Mouse (Mus musculus) yolk sac, embryonic 10.5 days (tissue): ENCODE measurements around the gene 4930578C19Rik.
"Not testable (repeated sequence)": the region's sequence is repeated elsewhere in the genome, so short reads cannot be mapped to it uniquely, and the experiment has no call there.

ENCODE experiments used
- DNase-seq: peaks from one replicate; pipeline ENCODE4 v3.0.0-alpha.2; 2017; ENCODE audit warnings: low spot score

4930578C19Rik gene

GRCm38 (mm10) chrX:18461198-18461601, at the start of gene 4930578C19Rik:
TSS of gene 4930578C19Rik (minus strand) at chrX:18461397.
- peak; percentile 2 for DNase-seq

DNA sequence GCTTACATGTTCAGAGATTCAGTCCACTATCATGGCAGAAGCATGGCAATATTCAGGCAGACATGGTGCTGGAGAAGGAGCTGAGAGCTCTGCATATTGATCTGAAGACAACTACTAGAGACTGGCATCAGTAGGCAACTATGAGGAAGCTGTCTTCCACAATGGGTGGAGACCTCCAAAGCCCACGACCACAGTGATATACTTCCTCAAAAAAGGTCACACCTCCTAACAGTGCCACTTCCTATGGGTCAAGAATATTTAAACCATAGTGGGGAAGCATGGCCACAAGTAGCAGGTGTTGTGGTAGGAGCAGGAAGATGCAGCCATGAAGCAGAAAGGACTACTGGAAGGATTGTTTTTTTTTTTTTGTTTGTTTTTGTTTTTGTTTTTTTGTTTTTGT, 6.5 kb upstream of the 4930578C19Rik start:
- no peak for DNase-seq

- no peak for DNase-seq
These were observed 1.7 kb upstream of the 4930578C19Rik start for GRCm38 (mm10) chrX:18462879-18463278.

- DNase-seq, result no peak
These were observed 9.6 kb downstream of the 4930578C19Rik start for GRCm38 (mm10) chrX:18451559-18451958.

DNA sequence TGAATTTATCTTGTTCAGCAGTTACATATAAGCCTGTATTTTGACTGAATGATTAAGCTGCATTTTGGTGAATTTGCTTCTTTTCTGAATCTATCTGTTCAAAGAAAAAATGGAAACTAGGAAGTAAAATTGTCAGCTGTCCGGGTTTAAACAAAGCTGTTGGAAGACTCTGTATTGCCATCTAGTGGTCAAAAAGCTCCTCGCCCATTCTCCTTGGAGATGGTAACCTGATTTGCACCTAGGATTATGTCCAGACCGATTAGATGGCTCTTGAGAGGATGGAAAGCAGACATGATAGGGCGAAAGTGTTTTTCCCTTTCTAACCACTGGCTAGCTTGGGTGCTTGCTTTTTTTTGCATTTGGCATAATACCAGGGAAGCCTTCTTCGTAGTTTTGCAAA, 19.1 kb downstream of the 4930578C19Rik start:
- peak; percentile 4 for DNase-seq

DNA sequence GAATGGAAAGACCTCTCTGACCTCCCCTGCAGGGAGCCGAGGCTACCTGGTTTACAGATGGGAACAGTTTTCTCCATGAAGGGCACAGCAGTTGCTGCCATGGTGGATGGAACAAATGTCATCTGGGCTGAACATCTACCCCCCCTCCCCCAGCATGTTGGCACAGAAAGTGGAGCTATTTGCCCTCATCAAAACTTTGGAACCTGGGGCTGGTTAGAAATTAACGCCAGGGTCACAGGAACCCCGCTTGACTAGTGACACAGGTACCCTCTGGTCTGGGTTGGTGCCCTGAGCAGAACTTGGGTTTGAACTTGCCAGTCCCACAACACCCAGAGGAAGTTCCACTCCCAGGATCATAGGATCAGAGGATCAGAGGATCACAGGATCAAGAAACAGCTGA, 35.7 kb downstream of the 4930578C19Rik start:
- no peak for DNase-seq

DNA sequence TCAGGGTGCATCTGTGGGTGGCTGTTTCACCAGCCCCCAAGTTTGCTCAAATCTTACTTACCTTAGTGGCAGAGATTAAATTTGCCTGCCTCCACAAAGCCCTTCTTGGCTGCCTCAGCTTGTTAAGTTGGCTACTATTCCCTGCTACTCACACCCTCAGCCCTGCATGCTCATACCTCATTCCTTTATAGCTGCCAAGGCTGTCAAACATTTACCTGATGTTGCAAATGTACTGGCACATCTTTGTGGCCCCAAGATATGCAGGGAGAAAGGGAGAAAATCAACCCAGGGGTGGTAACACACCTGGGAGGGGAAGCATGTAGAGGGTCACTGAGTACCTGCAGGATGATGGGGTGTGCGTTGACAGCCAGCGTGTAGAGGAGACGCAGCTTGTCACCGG, 38.0 kb downstream of the 4930578C19Rik start:
- no peak for DNase-seq

DNA sequence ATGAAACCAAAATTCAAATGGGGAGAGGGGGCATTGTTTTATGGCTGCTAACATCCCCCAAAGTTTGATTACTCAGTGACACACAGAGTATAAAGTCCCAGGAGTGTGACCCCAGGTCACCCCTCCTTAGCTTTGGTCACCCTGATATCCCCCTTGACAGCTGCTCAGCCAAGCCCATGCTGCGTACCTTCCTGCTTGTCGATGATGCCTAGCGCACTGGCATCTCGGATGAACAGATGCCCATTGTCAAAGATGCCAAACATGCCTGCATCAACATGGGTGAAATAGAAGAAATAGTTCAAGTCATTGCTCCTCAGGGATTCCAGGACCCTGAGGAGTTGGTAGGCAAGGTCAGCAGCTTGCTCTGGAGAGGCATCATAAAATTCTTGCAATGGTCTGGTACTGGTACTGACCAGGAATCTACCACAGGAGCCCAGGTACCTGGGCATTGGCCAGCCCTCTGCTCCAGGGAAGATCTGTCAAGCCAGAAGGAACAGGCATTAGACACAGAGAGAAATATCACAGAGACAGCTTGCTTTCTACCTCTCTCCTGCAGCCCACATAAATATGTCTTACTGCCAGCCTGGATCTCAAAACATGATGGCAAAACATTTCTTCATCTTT, 40.9 kb downstream of the 4930578C19Rik start:
- no peak for DNase-seq

DNA sequence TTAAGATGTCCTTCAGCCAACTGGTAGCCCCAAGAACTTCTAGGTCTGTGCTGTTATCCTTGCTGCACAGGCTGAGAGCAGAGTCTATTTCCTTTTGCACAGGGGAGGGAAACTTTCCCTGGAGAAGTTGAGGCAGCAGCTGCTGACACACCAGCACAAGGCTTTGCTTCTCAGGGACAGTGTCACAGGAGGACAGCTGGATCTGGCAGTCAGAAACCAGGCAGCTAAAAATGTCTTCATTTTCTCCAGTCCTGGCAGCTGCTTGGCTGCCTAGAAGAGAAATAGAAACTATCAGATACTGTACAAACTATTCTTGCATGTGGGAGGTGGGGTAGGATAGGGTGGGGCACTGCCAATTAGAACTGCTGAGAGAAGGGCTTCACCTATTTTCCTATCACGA, 42.2 kb downstream of the 4930578C19Rik start:
- no peak for DNase-seq

- no peak for DNase-seq
These were observed 46.6 kb downstream of the 4930578C19Rik start for GRCm38 (mm10) chrX:18414560-18414959.

- no peak for DNase-seq
These were observed 49.9 kb downstream of the 4930578C19Rik start for GRCm38 (mm10) chrX:18411071-18411840.

DNA sequence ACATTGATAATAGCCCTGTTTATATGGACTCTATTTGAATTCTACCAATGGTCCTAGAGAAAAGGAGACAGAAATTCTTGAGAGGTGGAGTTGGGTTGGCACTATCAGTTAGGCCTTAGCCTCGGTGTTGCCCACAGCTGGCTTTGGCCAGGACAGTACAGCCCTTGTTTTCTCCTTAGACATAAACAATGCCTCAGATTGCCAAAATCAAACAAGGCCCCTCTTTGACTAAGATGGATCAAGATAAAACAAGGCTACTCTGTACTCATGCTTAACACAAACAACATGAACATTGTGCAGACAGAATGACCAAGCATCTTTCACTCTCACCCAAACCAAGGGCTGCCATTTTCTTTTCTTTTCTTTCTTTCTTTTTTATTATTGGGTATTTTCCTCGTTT, 51.6 kb downstream of the 4930578C19Rik start:
- DNase-seq, result no peak

GRCm38 (mm10) chrX:18402296-18402695, 58.9 kb downstream of the 4930578C19Rik start:
- no peak for DNase-seq

DNA sequence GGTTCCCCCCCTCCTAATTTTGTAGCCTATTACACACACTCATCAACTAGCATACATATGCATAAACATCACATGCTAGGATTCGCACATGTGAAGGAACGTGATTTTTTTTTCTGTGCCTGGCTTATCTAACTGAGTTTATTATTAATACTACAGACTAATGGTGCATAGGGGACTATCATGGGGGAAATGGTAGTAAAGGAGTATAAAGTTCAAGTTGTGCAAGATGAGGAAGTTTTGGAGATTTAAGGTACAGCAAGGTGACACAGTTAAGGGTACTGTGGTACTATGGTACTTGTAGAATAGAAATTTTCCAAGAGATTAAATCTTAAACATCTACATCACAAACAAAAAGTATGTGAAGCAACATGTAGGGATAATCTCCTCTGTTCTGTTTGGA, 64.5 kb downstream of the 4930578C19Rik start:
- DNase-seq, result no peak

- DNase-seq, result not testable (repeated sequence)
These were observed 77.0 kb downstream of the 4930578C19Rik start for GRCm38 (mm10) chrX:18384181-18384580.
